Mouse (Mus musculus) thymus, postnatal 0 days (tissue): ENCODE data around the gene Emp1. TPM values are rescaled to one million over a fixed set of nuclear protein-coding genes. Genes with fewer than 3 reads are reported as not detected.

Experiments used
- DNase-seq: peaks from one replicate; pipeline ENCODE4 v3.0.0-alpha.2; 2015; ENCODE audit warnings: low spot score
- polyA plus RNA-seq: library from polyadenylated mRNA; unstranded; fragments of >200 nt; fragmentation: Nextera tagmentation; extraction: Ambion mirVana; gene quantifications from 2 replicates; pipeline ENCODE4 v1.2.1, GENCODE M21; 2015

Gene Emp1
- polyA plus RNA-seq, 1 experiment from 2014 or later = 12.8 TPM

GRCm38 (mm10) chr6:135407323-135407722 lies 45.0 kb downstream of the Emp1 start:
- no peak for DNase-seq

- DNase-seq = no peak
These were observed 49.5 kb downstream of the Emp1 start for GRCm38 (mm10) chr6:135411712-135412319.

- no peak for DNase-seq
These were observed 50.3 kb downstream of the Emp1 start for GRCm38 (mm10) chr6:135412649-135413048.

- peak; percentile 43 for DNase-seq
These were observed 55.1 kb downstream of the Emp1 start for GRCm38 (mm10) chr6:135417459-135417858.

GRCm38 (mm10) chr6:135418223-135418824 lies 56.0 kb downstream of the Emp1 start:
- peak; percentile 72 for DNase-seq

- DNase-seq = no peak
These were observed 65.9 kb downstream of the Emp1 start for GRCm38 (mm10) chr6:135428246-135428645.

- DNase-seq = no peak
These were observed 67.0 kb downstream of the Emp1 start for GRCm38 (mm10) chr6:135429268-135429909.

GRCm38 (mm10) chr6:135430441-135430970 lies 68.2 kb downstream of the Emp1 start:
- DNase-seq = no peak

Other genes starting within 250 kb of the Emp1 start
- gene Gprc5d, start 244.3 kb upstream of the Emp1 start, polyA plus RNA-seq = 0.10 and 0.24 TPM in 2 replicates
- 34.0 and 35.4 TPM in 2 replicates for gene Fam234b, start 164.6 kb upstream of the Emp1 start, polyA plus RNA-seq
- gene Hebp1, start 164.5 kb upstream of the Emp1 start, polyA plus RNA-seq = 22.8 and 25.0 TPM in 2 replicates
- gene Gsg1, start 108.2 kb upstream of the Emp1 start, polyA plus RNA-seq = 0.64 and 0.66 TPM in 2 replicates
- gene Pbp2, start 52.1 kb upstream of the Emp1 start, polyA plus RNA-seq = not detected in 2 replicates